Mouse (Mus musculus) neutrophil, adult 83 days (primary cell): ENCODE data around the gene Efhc1. TPM values are rescaled to one million over a fixed set of nuclear protein-coding genes. Genes with fewer than 3 reads are reported as not detected.

ENCODE experiments used
- total RNA-seq, 2 experiments: library from RNA; stranded (reverse); gene quantifications; one replicate each; pipeline ENCODE4 v1.2.4; 2023

Gene Efhc1
- total RNA-seq, result under 1 TPM; 0.20 to 0.24 TPM

DNA sequence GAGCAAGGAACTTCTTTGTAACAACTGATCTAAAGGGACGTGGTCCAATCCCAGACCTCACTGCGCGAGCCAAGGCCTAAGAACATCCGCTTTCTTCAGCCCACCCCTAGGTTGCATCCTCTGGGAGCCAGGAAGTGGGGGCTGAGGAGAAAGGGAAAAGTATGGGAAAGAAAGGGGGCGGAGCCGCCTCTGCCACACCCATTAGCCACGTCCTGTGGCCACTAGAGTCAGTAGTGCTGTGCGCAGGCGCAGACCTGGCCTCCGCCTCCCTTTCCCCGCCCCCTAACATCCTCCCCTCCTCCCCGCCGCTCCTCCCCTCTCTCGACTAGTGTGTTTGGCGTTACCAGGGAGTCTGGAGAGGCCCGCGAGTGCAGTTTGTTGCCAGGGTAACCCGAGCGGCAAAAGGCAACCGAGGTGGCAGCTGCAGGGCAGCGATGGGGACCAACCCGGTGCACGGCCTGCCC is at the start of gene Efhc1:
TSS of gene Efhc1 (plus strand) at position 327 of the 464 bp plus-strand sequence.

Other genes starting within 250 kb of the Efhc1 start
- not detected for gene Il17a, start 220.7 kb upstream of the Efhc1 start, total RNA-seq
- gene Il17f, start 161.0 kb upstream of the Efhc1 start, total RNA-seq, result under 1 TPM; 0.46 to 0.75 TPM
- gene Mcm3, start 131.3 kb upstream of the Efhc1 start, total RNA-seq, result 100 to 1,000 TPM; 106 to 115 TPM
- under 1 TPM; 0.71 to 0.81 TPM for gene Paqr8, start 61.0 kb upstream of the Efhc1 start, total RNA-seq
- 10 to 100 TPM; 15.6 to 15.7 TPM for gene Tram2, start 127.6 kb downstream of the Efhc1 start, total RNA-seq